Mouse (Mus musculus): ENCODE results near the gene Pnkd. TPM values are rescaled to one million over a fixed set of nuclear protein-coding genes. Genes with fewer than 3 reads are reported as not detected.
A peak's percentile ranks its signal among the peaks of the same experiment; 100 is the strongest.

Gene Pnkd
- polyA plus RNA-seq, 1 experiment from 2014 or later: 320 TPM

DNA sequence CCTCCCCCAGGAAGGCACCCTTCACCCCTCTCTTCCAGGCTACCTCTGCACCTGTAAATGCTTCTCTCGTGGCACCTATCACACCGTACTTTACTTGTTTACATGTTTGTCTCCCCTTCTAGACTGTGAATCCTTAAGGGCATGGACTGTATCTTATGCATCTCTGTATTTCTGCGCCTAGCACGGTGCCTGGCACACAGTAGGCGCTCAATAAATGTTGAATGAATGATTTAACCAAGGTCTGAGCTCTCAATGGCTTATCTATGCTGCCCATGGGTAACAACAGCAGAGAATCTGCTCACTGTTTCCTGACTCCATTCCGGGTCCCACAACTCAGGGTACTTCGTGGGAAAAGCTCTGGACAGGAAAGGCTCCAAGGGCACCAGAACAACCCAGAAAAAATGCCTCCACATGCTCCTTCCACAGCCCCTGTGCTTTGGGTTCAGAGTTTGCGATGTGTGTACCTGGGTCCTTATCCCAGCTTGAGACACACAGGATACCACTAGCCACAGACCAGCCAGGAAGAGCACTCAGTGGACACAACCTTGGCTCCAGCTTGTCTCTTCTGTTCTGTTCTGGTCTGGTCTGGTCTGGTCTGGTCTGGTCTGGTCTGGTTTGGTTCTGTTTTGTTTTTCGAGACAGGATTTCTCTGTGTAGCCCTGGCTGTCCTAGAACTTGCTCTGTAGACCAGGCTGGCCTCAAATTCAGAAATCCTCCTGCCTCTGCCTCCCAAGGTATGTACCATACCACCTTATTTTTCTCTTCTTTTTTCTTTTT lies 68.9 kb downstream of the Pnkd start:
- no peak overlapping the region for H3K4me3 ChIP-seq (ENCODE audit: control insufficient read depth in 1 of 2, insufficient read depth in 1 of 2, low read depth in 1 of 2, low read length in 2 of 2)
- ATAC-seq (ENCODE audit: insufficient number of reproducible peaks, insufficient read depth, low FRiP score, low read depth): no peak
- no peaks in the 10 kb centered on the region for H3K27me3 ChIP-seq (ENCODE audit: control insufficient read depth, insufficient read depth, low read length)
- no peak overlapping the region for H3K4me2 ChIP-seq (ENCODE audit: low read length)
- H3K4me1 ChIP-seq (ENCODE audit: control insufficient read depth in 2 of 2, insufficient read depth in 2 of 2, low read length in 2 of 2): peaks cover 2% of the 10 kb centered on the region in 2 experiments; a peak in 2 of 4 replicates
- H3K9me3 ChIP-seq (ENCODE audit: control insufficient read depth, low read length): no peaks in the 10 kb centered on the region
- no peak overlapping the region for H3K27ac ChIP-seq (replicated peaks in 1 of 2; ENCODE audit: control insufficient read depth in 1 of 2, insufficient read depth in 1 of 2, low read depth in 2 of 2, low read length in 2 of 2)
- WGBS: 83% methylated on average over 9 of the region's 9 CpGs
- H3K36me3 ChIP-seq (ENCODE audit: control insufficient read depth, insufficient read depth, low read length): peaks cover 44% of the 10 kb centered on the region
- H3K9ac ChIP-seq (ENCODE audit: low read length): no peak overlapping the region

DNA sequence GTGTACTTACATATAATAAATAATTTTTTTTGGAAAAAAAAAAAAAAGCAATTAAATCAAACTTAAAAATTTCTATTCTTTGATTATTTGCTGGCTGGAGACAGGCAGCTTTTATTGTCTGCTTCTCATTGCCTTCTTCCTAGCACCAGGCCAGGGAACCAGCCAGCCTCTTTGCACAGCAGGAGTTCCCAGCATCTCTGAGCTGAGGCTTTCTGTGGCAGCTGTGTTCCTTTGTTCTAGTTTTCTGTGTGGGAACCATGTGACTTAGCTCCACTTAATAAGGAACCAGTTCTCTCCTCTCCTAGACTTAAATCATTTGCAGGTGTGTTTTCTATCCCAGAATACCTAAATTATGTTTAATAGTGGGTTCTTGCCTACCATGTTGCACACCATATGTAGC lies 72.8 kb downstream of the Pnkd start:
- ATAC-seq (ENCODE audit: insufficient number of reproducible peaks, insufficient read depth, low FRiP score, low read depth): no peak
- H3K27ac ChIP-seq (replicated peaks in 1 of 2; ENCODE audit: control insufficient read depth in 1 of 2, insufficient read depth in 1 of 2, low read depth in 2 of 2, low read length in 2 of 2): no peak overlapping the region
- no peak overlapping the region for H3K4me2 ChIP-seq (ENCODE audit: low read length)
- no peak overlapping the region for H3K4me3 ChIP-seq (ENCODE audit: control insufficient read depth in 1 of 2, insufficient read depth in 1 of 2, low read depth in 1 of 2, low read length in 2 of 2)
- peaks cover 14% of the 10 kb centered on the region for H3K36me3 ChIP-seq (ENCODE audit: control insufficient read depth, insufficient read depth, low read length)
- no peaks in the 10 kb centered on the region; a peak in 1 of 4 replicates for H3K4me1 ChIP-seq (ENCODE audit: control insufficient read depth in 2 of 2, insufficient read depth in 2 of 2, low read length in 2 of 2)
- no peaks in the 10 kb centered on the region for H3K27me3 ChIP-seq (ENCODE audit: control insufficient read depth, insufficient read depth, low read length)
- H3K9me3 ChIP-seq (ENCODE audit: control insufficient read depth, low read length): no peaks in the 10 kb centered on the region
- H3K9ac ChIP-seq (ENCODE audit: low read length): no peak overlapping the region

DNA sequence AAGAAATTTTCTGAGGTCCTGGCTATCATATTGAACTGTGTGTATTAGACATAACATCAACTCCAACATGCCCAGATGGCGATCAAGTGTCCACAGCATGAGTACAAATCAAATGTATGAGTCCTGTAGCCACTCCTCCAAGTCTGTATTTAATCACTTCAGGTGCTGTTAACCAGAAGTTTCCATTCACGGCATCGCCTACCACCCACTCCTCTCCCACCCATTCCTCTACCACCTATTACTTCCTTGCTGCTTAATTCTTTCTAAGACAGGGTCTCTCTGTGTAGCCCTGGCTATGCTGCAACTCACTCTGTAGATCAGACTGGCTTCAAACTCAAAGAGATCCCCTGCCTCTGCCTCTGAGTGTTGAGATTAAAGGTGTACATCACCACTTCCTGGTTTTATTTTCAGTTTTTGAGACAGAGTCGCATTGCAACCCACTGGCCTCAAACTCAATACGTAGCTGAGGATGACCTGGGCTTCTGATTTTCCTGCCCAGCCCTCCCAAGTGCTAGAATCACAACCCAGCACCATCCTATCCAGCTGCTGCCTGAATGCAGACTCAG lies 75.3 kb downstream of the Pnkd start:
- no peak overlapping the region for H3K4me3 ChIP-seq (ENCODE audit: control insufficient read depth in 1 of 2, insufficient read depth in 1 of 2, low read depth in 1 of 2, low read length in 2 of 2)
- no peak overlapping the region for H3K9ac ChIP-seq (ENCODE audit: low read length)
- WGBS: 81% methylated on average over 5 of the region's 5 CpGs
- no peaks in the 10 kb centered on the region for H3K36me3 ChIP-seq (ENCODE audit: control insufficient read depth, insufficient read depth, low read length)
- H3K27ac ChIP-seq (replicated peaks in 1 of 2; ENCODE audit: control insufficient read depth in 1 of 2, insufficient read depth in 1 of 2, low read depth in 2 of 2, low read length in 2 of 2): no peak overlapping the region
- H3K4me1 ChIP-seq (ENCODE audit: control insufficient read depth in 2 of 2, insufficient read depth in 2 of 2, low read length in 2 of 2): peaks cover 0 to 2% of the 10 kb centered on the region in 2 experiments; a peak in 1 of 4 replicates
- no peak for ATAC-seq (ENCODE audit: insufficient number of reproducible peaks, insufficient read depth, low FRiP score, low read depth)
- no peak overlapping the region for H3K4me2 ChIP-seq (ENCODE audit: low read length)
- H3K27me3 ChIP-seq (ENCODE audit: control insufficient read depth, insufficient read depth, low read length): no peaks in the 10 kb centered on the region
- no peaks in the 10 kb centered on the region for H3K9me3 ChIP-seq (ENCODE audit: control insufficient read depth, low read length)

DNA sequence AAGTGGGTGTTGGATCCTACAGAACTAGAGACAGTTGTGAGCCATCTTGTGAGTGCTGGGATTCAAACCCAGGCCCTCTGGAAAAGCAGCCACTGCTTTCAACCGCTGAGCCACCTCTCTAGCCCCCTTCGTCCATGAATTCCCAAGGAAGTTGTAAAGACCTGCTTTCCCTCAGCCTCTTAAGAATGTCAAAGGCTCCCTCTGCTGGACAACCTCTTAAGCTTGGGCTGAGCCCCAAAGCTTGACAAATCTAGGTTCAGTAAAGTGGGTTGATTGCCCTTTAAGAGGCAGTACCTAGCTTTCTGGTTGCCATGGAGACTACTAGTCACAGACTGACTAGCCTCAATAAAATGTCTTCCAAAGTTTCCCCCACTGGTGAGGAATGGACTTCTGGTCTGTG lies 77.1 kb downstream of the Pnkd start, which contains the start of gene Catip:
Gene Catip (plus strand): TSS at position 297 of the 400 bp plus-strand sequence.
- no peak within 1 kb of the TSS for H3K4me3 ChIP-seq (ENCODE audit: control insufficient read depth in 1 of 2, insufficient read depth in 1 of 2, low read depth in 1 of 2, low read length in 2 of 2)
- H3K9ac ChIP-seq (ENCODE audit: low read length): no peak within 1 kb of the TSS
- H3K9me3 ChIP-seq (ENCODE audit: control insufficient read depth, low read length): no peaks in the 10 kb centered on the region
- peaks cover 0 to 2% of the 10 kb centered on the region in 2 experiments; a peak in 1 of 4 replicates for H3K4me1 ChIP-seq (ENCODE audit: control insufficient read depth in 2 of 2, insufficient read depth in 2 of 2, low read length in 2 of 2)
- no peak for ATAC-seq (ENCODE audit: insufficient number of reproducible peaks, insufficient read depth, low FRiP score, low read depth)
- no peaks in the 10 kb centered on the region for H3K36me3 ChIP-seq (ENCODE audit: control insufficient read depth, insufficient read depth, low read length)
- no peak within 1 kb of the TSS for H3K27ac ChIP-seq (replicated peaks in 1 of 2; ENCODE audit: control insufficient read depth in 1 of 2, insufficient read depth in 1 of 2, low read depth in 2 of 2, low read length in 2 of 2)
- WGBS: 3% methylated on average over 2 of the region's 2 CpGs
- no peak within 1 kb of the TSS for H3K4me2 ChIP-seq (ENCODE audit: low read length)
- H3K27me3 ChIP-seq (ENCODE audit: control insufficient read depth, insufficient read depth, low read length): no peaks in the 10 kb centered on the region

DNA sequence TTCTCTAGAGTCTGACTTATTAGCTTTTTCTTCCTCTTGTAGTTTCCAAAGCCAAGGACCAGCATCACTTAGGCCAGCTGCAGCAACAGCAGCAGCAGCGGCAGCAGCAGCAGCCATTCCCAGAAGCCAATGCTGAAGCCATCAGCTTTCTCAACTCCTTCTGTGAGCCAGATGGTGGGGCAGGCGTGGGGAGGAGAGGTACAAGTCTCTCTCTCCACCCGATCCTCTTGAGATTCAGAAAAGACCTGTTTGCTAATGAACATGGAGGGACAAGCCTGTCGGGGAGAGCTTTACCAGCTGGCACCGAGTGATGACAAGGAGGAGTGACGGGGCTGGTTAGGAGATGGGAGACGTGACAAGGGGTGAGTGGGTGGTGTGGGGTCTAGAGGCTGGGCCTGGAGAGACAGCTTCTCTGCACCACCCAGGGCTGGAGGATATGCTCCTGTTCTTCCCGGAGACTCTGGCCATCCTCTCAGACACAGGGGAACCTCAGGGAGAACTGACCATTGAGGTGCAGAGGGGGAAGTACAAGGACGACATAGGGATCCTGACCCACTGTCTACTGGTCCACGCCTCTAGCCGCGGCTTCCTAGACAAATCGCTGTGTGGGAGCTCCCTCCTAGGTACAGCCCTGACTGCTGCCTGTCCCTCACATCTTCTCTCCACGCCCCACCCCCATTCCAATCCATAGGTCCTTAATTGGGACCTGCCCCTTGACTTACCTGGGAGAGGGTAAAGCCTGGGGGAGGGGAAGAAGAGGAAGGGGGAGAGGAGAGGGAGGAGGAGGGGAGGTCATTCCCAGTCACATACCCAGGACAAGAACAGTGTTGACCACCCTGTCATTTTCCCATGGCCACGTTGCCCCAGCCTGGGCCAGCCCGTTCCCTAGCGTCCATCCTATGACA lies 77.8 kb downstream of the Pnkd start:
- no peak for ATAC-seq (ENCODE audit: insufficient number of reproducible peaks, insufficient read depth, low FRiP score, low read depth)
- H3K4me2 ChIP-seq (ENCODE audit: low read length): no peak overlapping the region
- WGBS: 47% methylated on average over 17 of the region's 17 CpGs

DNA sequence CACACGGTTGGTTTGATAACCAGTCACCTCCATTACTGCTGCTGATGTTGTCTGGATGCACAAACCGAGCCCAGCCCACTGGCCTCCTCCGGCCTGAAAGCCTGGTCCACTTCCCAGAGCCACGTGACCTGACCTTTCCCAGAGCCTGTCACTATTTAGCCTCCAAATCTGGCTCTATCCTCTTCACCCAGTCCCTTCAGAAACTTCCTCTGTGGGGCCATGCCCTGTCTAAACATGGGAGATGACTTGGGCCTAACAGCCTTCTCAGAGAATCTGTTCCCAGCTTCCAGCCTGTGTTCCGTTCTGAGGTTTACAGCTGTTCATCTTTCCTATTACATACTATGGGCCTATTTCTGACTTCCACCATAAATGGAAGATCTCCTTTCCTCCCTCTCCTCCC lies 78.7 kb downstream of the Pnkd start:
- no peak overlapping the region for H3K9ac ChIP-seq (ENCODE audit: low read length)
- no peak overlapping the region for H3K4me2 ChIP-seq (ENCODE audit: low read length)
- no peaks in the 10 kb centered on the region for H3K36me3 ChIP-seq (ENCODE audit: control insufficient read depth, insufficient read depth, low read length)
- H3K4me1 ChIP-seq (ENCODE audit: control insufficient read depth in 2 of 2, insufficient read depth in 2 of 2, low read length in 2 of 2): peaks cover 5 to 9% of the 10 kb centered on the region in 2 experiments; a peak in 1 of 4 replicates
- ATAC-seq (ENCODE audit: insufficient number of reproducible peaks, insufficient read depth, low FRiP score, low read depth): no peak
- no peak overlapping the region for H3K4me3 ChIP-seq (ENCODE audit: control insufficient read depth in 1 of 2, insufficient read depth in 1 of 2, low read depth in 1 of 2, low read length in 2 of 2)
- no peaks in the 10 kb centered on the region for H3K9me3 ChIP-seq (ENCODE audit: control insufficient read depth, low read length)
- H3K27ac ChIP-seq (replicated peaks in 1 of 2; ENCODE audit: control insufficient read depth in 1 of 2, insufficient read depth in 1 of 2, low read depth in 2 of 2, low read length in 2 of 2): no peak overlapping the region
- WGBS: 55% methylated on average over 5 of the region's 5 CpGs
- no peaks in the 10 kb centered on the region for H3K27me3 ChIP-seq (ENCODE audit: control insufficient read depth, insufficient read depth, low read length)

More for the DNA sequence above, 77.8 kb downstream of the Pnkd start:
- Histone ChIP-seq H3K4me3 (ENCODE audit: control insufficient read depth in 1 of 2, insufficient read depth in 1 of 2, low read depth in 1 of 2, low read length in 2 of 2) (no peak overlapping the region), H3K36me3 (ENCODE audit: control insufficient read depth, insufficient read depth, low read length) (no peaks in the 10 kb centered on the region), H3K27me3 (ENCODE audit: control insufficient read depth, insufficient read depth, low read length) (no peaks in the 10 kb centered on the region), H3K4me1 (ENCODE audit: control insufficient read depth in 2 of 2, insufficient read depth in 2 of 2, low read length in 2 of 2) (peaks cover 1 to 2% of the 10 kb centered on the region in 2 experiments; a peak in 1 of 4 replicates), H3K9me3 (ENCODE audit: control insufficient read depth, low read length) (no peaks in the 10 kb centered on the region), H3K9ac (ENCODE audit: low read length) (0 out of 2 replicates have a peak overlapping the region, but pooled peaks have one; percentile 11), H3K27ac (replicated peaks in 1 of 2; ENCODE audit: control insufficient read depth in 1 of 2, insufficient read depth in 1 of 2, low read depth in 2 of 2, low read length in 2 of 2) (no peak overlapping the region)

DNA sequence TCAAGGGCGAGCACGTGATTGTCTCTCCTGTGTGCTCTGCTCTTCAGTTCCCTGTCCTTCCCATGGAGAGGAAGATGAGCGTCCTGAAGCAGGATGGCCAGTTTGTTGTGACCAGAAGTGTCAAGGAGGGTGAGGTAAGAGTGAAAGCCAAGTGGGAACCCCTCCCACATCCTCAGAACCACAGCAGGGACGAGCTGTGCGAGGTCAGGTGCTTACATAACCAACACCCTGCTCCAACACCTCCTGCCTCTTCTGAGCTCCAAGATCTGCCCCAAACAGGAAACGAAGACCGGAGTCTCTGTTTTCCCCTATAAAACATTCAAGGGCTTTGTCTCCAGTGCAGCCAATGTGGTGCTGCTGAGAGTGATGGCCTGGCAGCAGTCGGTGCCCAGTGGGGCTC lies 79.5 kb downstream of the Pnkd start:
- WGBS: 60% methylated on average over 8 of the region's 8 CpGs
- H3K4me3 ChIP-seq (ENCODE audit: control insufficient read depth in 1 of 2, insufficient read depth in 1 of 2, low read depth in 1 of 2, low read length in 2 of 2): no peak overlapping the region
- no peak for ATAC-seq (ENCODE audit: insufficient number of reproducible peaks, insufficient read depth, low FRiP score, low read depth)
- H3K27me3 ChIP-seq (ENCODE audit: control insufficient read depth, insufficient read depth, low read length): no peaks in the 10 kb centered on the region
- H3K9me3 ChIP-seq (ENCODE audit: control insufficient read depth, low read length): no peaks in the 10 kb centered on the region
- H3K4me1 ChIP-seq (ENCODE audit: control insufficient read depth in 2 of 2, insufficient read depth in 2 of 2, low read length in 2 of 2): peaks cover 5 to 9% of the 10 kb centered on the region in 2 experiments; a peak in 1 of 4 replicates
- no peak overlapping the region for H3K9ac ChIP-seq (ENCODE audit: low read length)
- no peak overlapping the region for H3K27ac ChIP-seq (replicated peaks in 1 of 2; ENCODE audit: control insufficient read depth in 1 of 2, insufficient read depth in 1 of 2, low read depth in 2 of 2, low read length in 2 of 2)
- no peak overlapping the region for H3K4me2 ChIP-seq (ENCODE audit: low read length)
- H3K36me3 ChIP-seq (ENCODE audit: control insufficient read depth, insufficient read depth, low read length): no peaks in the 10 kb centered on the region

Measured in heart, embryonic 14.5 days (tissue).